Mouse (Mus musculus) neural tube, embryonic 11.5 days (tissue): ENCODE results near the gene 9130213A22Rik. TPM values are rescaled to one million over a fixed set of nuclear protein-coding genes. Genes with fewer than 3 reads are reported as not detected.

Experiments used
- ATAC-seq: fragments of 200-750 bp; cut with Nextera tagmentation; 2 replicates; pipeline ENCODE4 v1.8.0; 2017; ENCODE audit warnings: moderate number of reproducible peaks, mild to moderate bottlenecking, moderate TSS enrichment, moderate library complexity; ENCODE audit not compliant: insufficient read depth, low FRiP score, low TSS enrichment
- DNase-seq: peaks from one replicate; pipeline ENCODE4 v3.0.0-alpha.2; 2015; ENCODE audit warnings: low spot score
- H3K27ac ChIP-seq: fragments of 300-500 bp; sonication (generic); 2 replicates; pipeline ENCODE4 v1.5.1; 2014; ENCODE audit warnings: low read depth, mild to moderate bottlenecking, low read length
- H3K27me3 ChIP-seq: fragments of 300-500 bp; sonication (generic); 2 replicates; pipeline ENCODE4 v1.6.1; 2014; ENCODE audit warnings: mild to moderate bottlenecking, low read length, mixed read lengths; ENCODE audit not compliant: control insufficient read depth, insufficient read depth
- H3K36me3 ChIP-seq: fragments of 300-500 bp; sonication (generic); 2 replicates; pipeline ENCODE4 v1.6.1; 2014; ENCODE audit warnings: mild to moderate bottlenecking, low read length, moderate library complexity, mixed read lengths; ENCODE audit not compliant: control insufficient read depth, insufficient read depth
- H3K4me1 ChIP-seq: fragments of 300-500 bp; sonication (generic); 2 replicates; pipeline ENCODE4 v1.6.1; 2014; ENCODE audit warnings: low read length, mixed read lengths; ENCODE audit not compliant: control insufficient read depth, insufficient read depth
- H3K4me2 ChIP-seq: fragments of 300-500 bp; sonication (generic); 2 replicates; pipeline ENCODE4 v1.6.1; 2014; ENCODE audit warnings: low read depth, mild to moderate bottlenecking, moderate library complexity
- H3K4me3 ChIP-seq: fragments of 300-500 bp; sonication (generic); 2 replicates; pipeline ENCODE4 v1.5.1; 2014; ENCODE audit warnings: low read depth, low read length
- H3K9ac ChIP-seq: fragments of 300-500 bp; sonication (generic); 2 replicates; pipeline ENCODE4 v1.6.1; 2014; ENCODE audit warnings: mild to moderate bottlenecking, low read length
- H3K9me3 ChIP-seq: fragments of 300-500 bp; sonication (generic); 2 replicates; pipeline ENCODE4 v1.6.1; 2016; ENCODE audit warnings: low read length; ENCODE audit not compliant: control insufficient read depth
- WGBS: fragments of 180-500 bp; shearing (Covaris S2); extraction: QIAGEN DNeasy Blood & Tissue Kit; methylation state at CpG from one replicate; pipeline ENCODE4 v1.1.7; 2014; 5-methylcytosine and 5-hydroxymethylcytosine counted together
- polyA plus RNA-seq: library from polyadenylated mRNA; unstranded; fragments of >200 nt; fragmentation: Nextera tagmentation; extraction: Ambion mirVana; gene quantifications from 2 replicates; pipeline ENCODE4 v1.2.1, GENCODE M21; 2014

9130213A22Rik gene
- polyA plus RNA-seq, 1 experiment from 2014 or later: not detected

DNA sequence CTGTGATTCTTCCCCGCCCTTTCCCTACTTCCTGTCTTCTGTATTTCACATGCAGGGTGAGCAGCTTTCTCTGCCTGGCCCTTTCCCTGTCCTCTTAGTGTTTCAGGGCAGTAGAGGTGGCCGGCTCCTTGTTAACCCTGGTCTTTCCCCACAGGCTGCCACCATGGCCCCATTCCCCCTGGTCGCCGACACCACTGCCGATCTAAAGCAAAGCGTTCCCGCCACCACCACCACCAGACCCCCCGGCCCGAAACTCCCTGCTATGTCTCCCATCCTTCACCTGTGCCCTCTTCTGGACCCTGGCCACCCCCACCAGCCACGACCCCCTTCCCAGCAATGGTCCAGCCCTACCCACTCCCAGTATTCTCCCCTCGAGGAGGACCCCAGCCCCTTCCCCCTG lies 16.1 kb downstream of the 9130213A22Rik start:
- Histone ChIP-seq H3K4me2 (no peak overlapping the region), H3K36me3 (peaks cover 35% of the 10 kb centered on the region), H3K9ac (no peak overlapping the region), H3K4me3 (no peak overlapping the region), H3K4me1 (peaks cover 2% of the 10 kb centered on the region; the same call in 1 of the 2 replicates), H3K9me3 (no peaks in the 10 kb centered on the region), H3K27me3 (no peaks in the 10 kb centered on the region), H3K27ac (no peak overlapping the region)
- DNase-seq: no peak
- 90% methylated on average over 11 of the region's 11 CpGs for WGBS
- no peak for ATAC-seq

DNA sequence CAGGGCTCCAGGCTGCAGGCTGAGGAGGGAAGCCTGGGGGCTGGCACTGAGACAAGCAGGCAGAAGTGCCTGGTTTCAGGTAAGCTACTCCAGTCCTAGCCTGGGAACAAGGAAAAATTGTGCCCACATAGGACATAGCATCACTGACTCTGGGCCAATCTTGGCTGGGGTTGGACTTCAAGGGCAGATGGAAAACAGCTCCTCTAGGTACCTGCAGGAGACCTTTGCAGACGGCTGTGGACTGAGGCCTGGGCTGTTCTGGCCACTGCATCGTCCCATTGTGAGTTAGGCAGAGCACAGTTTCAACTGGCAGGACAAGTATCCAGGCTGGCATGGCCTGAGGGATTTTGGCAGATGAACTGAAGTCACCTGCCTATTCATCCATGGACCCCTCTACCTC lies 16.6 kb downstream of the 9130213A22Rik start:
- Histone ChIP-seq H3K4me1 (no peaks in the 10 kb centered on the region), H3K4me3 (no peak overlapping the region), H3K4me2 (no peak overlapping the region), H3K9me3 (no peaks in the 10 kb centered on the region), H3K36me3 (peaks cover 35% of the 10 kb centered on the region), H3K9ac (no peak overlapping the region), H3K27ac (no peak overlapping the region), H3K27me3 (no peaks in the 10 kb centered on the region)
- ATAC-seq (no peak), DNase-seq (no peak)
- WGBS: 84% methylated on average over 2 of the region's 2 CpGs

DNA sequence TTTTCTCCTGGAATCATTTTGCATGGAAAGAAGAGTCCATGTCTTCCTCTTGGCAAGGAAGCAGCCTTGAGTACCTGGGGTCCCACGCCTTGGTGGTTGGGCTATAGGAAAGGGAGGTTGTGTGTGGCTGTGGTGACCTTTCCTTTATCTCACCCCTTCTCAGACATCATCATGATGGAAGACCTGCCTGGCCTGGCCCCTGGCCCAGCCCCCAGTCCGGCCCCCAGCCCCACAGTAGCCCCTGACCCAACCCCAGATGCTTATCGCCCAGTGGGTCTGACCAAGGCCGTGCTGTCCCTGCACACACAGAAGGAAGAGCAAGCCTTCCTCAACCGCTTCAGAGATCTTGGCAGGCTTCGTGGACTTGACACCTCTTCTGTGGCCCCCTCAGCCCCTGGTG lies 17.2 kb downstream of the 9130213A22Rik start:
- H3K27me3 ChIP-seq: no peaks in the 10 kb centered on the region
- H3K27ac ChIP-seq: no peak overlapping the region
- WGBS: 88% methylated on average over 6 of the region's 6 CpGs
- no peak for ATAC-seq
- H3K4me3 ChIP-seq: no peak overlapping the region
- DNase-seq: no peak
- no peak overlapping the region for H3K9ac ChIP-seq
- H3K36me3 ChIP-seq: peaks cover 35% of the 10 kb centered on the region
- no peak overlapping the region; the same call in 1 of the 2 replicates for H3K4me2 ChIP-seq
- 0 out of 2 replicates have a peak, but pooled peaks cover under 1% of the 10 kb centered on the region for H3K4me1 ChIP-seq
- H3K9me3 ChIP-seq: no peaks in the 10 kb centered on the region

DNA sequence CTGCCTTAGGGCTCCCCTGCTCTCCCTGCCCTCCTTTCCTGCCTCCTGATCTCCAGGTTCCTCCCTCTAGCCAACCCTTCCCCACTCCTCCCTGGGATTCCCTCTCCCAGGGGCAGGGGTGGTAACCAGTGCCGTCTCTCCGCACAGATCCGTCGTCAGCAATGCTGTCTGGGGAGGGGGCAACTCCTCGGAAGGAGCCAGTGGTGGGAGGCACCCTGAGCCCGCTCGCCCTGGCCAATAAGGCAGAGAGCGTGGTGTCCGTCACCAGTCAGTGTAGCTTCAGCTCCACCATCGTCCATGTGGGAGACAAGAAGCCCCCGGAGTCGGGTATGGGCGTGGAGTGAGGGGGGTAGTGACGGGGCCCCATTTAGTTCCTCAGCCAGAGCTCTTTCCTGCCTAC lies 17.9 kb downstream of the 9130213A22Rik start:
- Histone ChIP-seq H3K4me1 (peaks cover 6% of the 10 kb centered on the region; the same call in 1 of the 2 replicates), H3K4me3 (no peak overlapping the region), H3K36me3 (peaks cover 35% of the 10 kb centered on the region), H3K27me3 (no peaks in the 10 kb centered on the region), H3K4me2 (no peak overlapping the region), H3K9ac (no peak overlapping the region), H3K9me3 (no peaks in the 10 kb centered on the region), H3K27ac (no peak overlapping the region)
- DNase-seq: no peak
- ATAC-seq: no peak
- 95% methylated on average over 14 of the region's 14 CpGs for WGBS

DNA sequence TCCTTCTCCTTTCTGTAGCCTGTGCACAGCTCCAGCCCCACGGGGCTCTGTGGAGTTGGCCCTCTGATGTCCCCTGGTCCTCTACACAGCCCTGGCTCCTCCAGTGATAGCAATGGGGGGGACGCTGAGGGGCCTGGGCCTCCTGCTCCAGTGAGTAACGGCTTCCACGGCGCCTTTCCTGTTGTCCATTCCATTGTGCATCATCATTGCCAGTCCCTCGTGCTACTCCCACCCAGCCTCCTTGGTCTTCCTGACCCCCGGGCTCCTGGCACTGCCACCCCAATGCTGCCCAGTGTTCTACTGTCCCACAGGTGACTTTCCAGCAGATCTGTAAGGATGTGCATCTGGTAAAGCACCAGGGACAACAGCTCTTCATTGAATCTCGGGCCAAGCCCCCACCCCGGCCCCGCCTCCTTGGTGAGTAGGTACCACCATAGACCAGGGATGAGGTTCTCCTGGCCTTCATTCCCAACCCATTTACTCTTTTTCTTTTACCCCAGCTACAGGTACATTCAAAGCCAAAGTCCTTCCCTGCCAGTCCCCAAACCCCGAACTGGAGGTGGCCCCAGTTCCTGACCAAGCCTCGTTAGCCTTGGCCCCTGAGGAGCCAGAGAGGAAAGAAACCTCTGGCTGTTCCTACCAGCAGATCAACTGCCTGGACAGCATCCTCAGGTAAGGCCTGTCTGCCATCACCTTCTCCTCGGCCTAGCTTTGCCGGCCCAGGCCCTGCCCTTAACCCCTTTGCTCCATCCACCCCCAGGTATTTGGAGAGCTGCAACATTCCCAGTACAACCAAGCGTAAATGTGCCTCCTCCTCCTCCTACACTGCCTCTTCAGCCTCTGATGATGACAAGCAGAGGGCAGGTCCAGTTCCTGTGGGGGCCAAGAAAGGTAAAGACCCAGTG lies 18.6 kb downstream of the 9130213A22Rik start:
- Histone ChIP-seq H3K36me3 (peaks cover 31% of the 10 kb centered on the region), H3K27me3 (no peaks in the 10 kb centered on the region), H3K9ac (no peak overlapping the region), H3K4me3 (no peak overlapping the region), H3K27ac (no peak overlapping the region), H3K4me1 (peaks cover 10% of the 10 kb centered on the region), H3K9me3 (no peaks in the 10 kb centered on the region), H3K4me2 (no peak overlapping the region)
- WGBS: 96% methylated on average over 15 of the region's 15 CpGs
- ATAC-seq (no peak), DNase-seq (no peak)

DNA sequence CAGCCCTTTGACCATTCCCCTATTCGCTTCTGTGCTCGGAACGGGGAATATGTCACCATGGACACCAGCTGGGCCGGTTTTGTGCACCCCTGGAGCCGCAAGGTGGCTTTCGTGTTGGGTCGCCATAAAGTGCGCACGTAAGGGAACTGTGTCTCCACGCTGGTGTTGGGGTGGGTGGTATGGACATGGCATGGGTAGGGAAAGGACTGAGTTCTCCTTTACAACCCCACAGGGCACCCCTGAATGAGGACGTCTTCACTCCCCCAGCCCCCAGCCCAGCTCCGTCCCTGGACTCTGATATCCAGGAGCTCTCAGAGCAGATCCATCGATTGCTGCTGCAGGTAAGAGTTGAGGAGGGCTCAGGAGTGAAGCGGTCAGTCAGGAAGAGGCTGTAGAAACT lies 19.3 kb downstream of the 9130213A22Rik start:
- Histone ChIP-seq H3K9ac (no peak overlapping the region), H3K36me3 (peaks cover 29% of the 10 kb centered on the region), H3K4me3 (no peak overlapping the region), H3K27me3 (no peaks in the 10 kb centered on the region), H3K27ac (no peak overlapping the region), H3K4me2 (no peak overlapping the region), H3K4me1 (peaks cover 15% of the 10 kb centered on the region), H3K9me3 (no peaks in the 10 kb centered on the region)
- WGBS: 92% methylated on average over 14 of the region's 14 CpGs
- no peak for ATAC-seq
- DNase-seq: no peak

DNA sequence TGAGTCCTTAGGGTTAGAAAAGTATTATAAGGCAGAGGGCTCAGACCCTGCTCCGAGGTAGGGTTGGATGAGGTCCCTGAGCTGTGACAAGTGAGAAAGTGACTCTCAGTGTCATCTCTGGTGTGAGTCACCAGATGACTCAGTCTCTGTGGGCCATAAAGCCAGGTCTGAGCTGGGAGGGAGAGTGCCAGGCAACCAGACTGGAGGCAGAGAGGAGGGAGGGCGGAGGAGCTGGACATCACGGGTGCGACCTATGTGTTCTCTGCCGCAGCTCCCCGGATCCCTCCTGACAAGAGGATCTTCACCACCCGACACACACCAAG lies 20.0 kb downstream of the 9130213A22Rik start:
- peaks cover 29% of the 10 kb centered on the region for H3K36me3 ChIP-seq
- H3K27me3 ChIP-seq: no peaks in the 10 kb centered on the region

DNA sequence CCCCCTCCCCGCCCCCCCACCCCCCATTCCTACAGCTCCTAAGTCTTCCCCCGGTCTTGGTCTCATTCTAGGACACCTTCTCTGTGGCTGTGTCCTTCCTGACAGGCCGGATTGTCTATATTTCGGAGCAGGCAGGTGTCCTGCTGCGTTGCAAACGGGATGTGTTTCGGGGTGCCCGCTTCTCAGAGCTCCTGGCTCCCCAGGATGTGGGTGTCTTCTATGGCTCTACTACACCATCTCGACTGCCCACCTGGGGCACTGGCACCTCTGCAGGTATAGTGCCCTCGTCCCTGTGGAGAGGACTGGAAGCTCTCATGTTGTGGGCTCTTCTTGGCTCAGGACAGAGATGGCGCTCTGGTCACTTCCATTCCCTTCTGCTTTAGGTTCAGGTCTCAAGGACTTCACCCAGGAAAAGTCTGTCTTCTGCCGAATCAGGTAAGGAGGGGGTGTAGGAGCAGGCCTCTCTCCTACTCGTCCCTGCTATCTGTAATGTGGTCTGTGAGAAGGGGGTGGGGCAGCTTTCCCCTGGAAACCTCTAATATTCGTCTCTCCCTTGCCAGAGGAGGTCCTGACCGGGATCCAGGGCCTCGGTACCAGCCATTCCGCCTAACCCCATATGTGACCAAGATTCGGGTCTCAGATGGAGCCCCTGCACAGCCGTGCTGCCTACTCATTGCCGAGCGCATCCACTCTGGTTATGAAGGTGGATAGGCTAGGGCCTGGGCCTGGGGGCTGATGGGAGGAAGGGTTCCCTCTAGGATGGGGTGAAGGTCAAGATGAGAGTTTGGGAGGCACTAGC lies 20.6 kb downstream of the 9130213A22Rik start:
- no peak for DNase-seq
- peaks cover 29% of the 10 kb centered on the region for H3K36me3 ChIP-seq
- WGBS: 88% methylated on average over 21 of the region's 21 CpGs

More for the DNA sequence above, 20.0 kb downstream of the 9130213A22Rik start:
- DNase-seq (no peak), ATAC-seq (no peak)
- H3K4me1 ChIP-seq: peaks cover 23% of the 10 kb centered on the region
- H3K9me3 ChIP-seq: no peaks in the 10 kb centered on the region
- H3K27ac ChIP-seq: no peak overlapping the region
- no peak overlapping the region for H3K9ac ChIP-seq
- WGBS: 85% methylated on average over 7 of the region's 7 CpGs
- no peak overlapping the region for H3K4me2 ChIP-seq
- H3K4me3 ChIP-seq: no peak overlapping the region

More for the DNA sequence above, 20.6 kb downstream of the 9130213A22Rik start:
- Histone ChIP-seq H3K27me3 (no peaks in the 10 kb centered on the region), H3K4me1 (peaks cover 28% of the 10 kb centered on the region), H3K4me2 (no peak overlapping the region), H3K9me3 (no peaks in the 10 kb centered on the region), H3K9ac (no peak overlapping the region), H3K27ac (no peak overlapping the region), H3K4me3 (no peak overlapping the region)
- ATAC-seq: no peak
